Mouse (Mus musculus) lung, postnatal 0 days (tissue): ENCODE measurements around the gene Trim7. TPM values are rescaled to one million over a fixed set of nuclear protein-coding genes. Genes with fewer than 3 reads are reported as not detected.

ENCODE experiments used
- ATAC-seq: fragments of 200-750 bp; cut with Nextera tagmentation; 2 replicates; pipeline ENCODE4 v1.8.0; 2017; ENCODE audit warnings: moderate library complexity
- DNase-seq: peaks from one replicate; pipeline ENCODE4 v3.0.0-alpha.2; 2016; ENCODE audit warnings: low spot score
- H3K27ac ChIP-seq: fragments of 300-500 bp; sonication (generic); 2 replicates; pipeline ENCODE4 v1.5.1; 2014; ENCODE audit warnings: antibody characterized with exemption, mild to moderate bottlenecking, low read length, mixed read lengths
- H3K27me3 ChIP-seq: fragments of 300-500 bp; sonication (generic); replicated peaks from 2 replicates; pipeline ENCODE4 v1.6.1; 2014; ENCODE audit warnings: low read length, mixed read lengths; ENCODE audit not compliant: insufficient read depth
- H3K36me3 ChIP-seq: fragments of 300-500 bp; sonication (generic); 2 replicates; pipeline ENCODE4 v1.6.1; 2014; ENCODE audit warnings: low read length, mixed read lengths; ENCODE audit not compliant: insufficient read depth
- H3K4me1 ChIP-seq: fragments of 300-500 bp; sonication (generic); 2 replicates; pipeline ENCODE4 v1.6.1; 2014; ENCODE audit warnings: antibody characterized with exemption, low read depth, low read length, mixed read lengths; ENCODE audit not compliant: insufficient read depth
- H3K4me2 ChIP-seq: fragments of 300-500 bp; sonication (generic); replicated peaks from 2 replicates; pipeline ENCODE4 v1.6.1; 2014; ENCODE audit warnings: low read depth, mild to moderate bottlenecking, low read length, moderate library complexity, mixed read lengths
- H3K4me3 ChIP-seq: fragments of 300-500 bp; sonication (generic); 2 replicates; pipeline ENCODE4 v1.5.1; 2014; ENCODE audit warnings: low read depth, low read length
- H3K9ac ChIP-seq: fragments of 300-500 bp; sonication (generic); replicated peaks from 2 replicates; pipeline ENCODE4 v1.6.1; 2014; ENCODE audit warnings: low read depth, mild to moderate bottlenecking
- H3K9me3 ChIP-seq: fragments of 300-500 bp; sonication (generic); 2 replicates; pipeline ENCODE4 v1.6.1; 2016; ENCODE audit warnings: low read length, mixed read lengths
- CTCF ChIP-seq: IDR thresholded peaks from 2 replicates; pipeline ENCODE4 v1.5.1; 2016; ENCODE audit warnings: antibody characterized with exemption, mild to moderate bottlenecking
- EP300 ChIP-seq: IDR thresholded peaks from 2 replicates; pipeline ENCODE4 v1.6.1; 2016; ENCODE audit warnings: antibody characterized with exemption, mild to moderate bottlenecking, control low read depth
- WGBS: fragments of 180-500 bp; shearing (Covaris S2); extraction: QIAGEN DNeasy Blood & Tissue Kit; methylation state at CpG from one replicate; pipeline ENCODE4 v1.1.7; 2014; 5-methylcytosine and 5-hydroxymethylcytosine counted together
- polyA plus RNA-seq: library from polyadenylated mRNA; unstranded; fragments of >200 nt; fragmentation: Nextera tagmentation; extraction: Ambion mirVana; gene quantifications from 2 replicates; pipeline ENCODE4 v1.2.1, GENCODE M21; 2015

Gene Trim7
- polyA plus RNA-seq, 1 experiment from 2014 or later: 1.2 TPM

DNA sequence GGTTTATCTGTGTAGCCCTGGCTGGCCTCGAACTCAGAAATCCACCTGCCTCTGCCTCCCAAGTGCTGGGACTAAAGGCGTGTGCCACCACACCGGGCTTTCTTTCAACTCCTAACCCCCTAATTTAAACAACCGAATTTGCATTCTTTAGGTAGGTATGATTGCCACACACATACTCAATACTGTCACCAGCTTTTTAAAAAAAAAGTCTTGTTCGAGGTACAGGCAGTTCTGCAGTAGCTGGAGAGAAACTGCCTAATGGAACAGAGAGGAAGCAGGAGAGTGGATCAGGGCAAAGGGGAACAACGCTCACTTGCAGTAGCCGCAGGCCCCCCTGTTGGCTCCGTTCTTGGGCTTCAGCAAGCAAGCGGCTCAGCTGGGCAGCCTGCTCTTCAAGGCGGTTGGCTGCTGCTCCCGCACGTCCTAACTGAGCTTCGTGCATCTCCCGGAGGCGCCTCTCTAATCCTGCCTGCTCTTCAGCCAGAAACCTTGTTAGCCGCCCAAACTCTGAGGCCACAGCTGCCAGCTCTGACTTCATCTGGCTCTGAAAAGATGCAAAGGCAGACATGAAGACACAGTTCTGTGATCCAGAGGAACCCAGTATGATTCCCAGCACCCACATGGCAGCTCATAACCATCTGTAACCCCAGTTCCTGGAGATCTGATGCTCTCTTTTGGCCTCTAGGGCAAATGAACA is 17.1 kb upstream of the Trim7 start:
- Histone ChIP-seq H3K9ac (no peak overlapping the region), H3K9me3 (no peaks in the 10 kb centered on the region), H3K4me1 (no peaks in the 10 kb centered on the region), H3K4me3 (no peak overlapping the region), H3K27me3 (no peaks in the 10 kb centered on the region), H3K4me2 (no peak overlapping the region), H3K36me3 (peaks cover 43% of the 10 kb centered on the region), H3K27ac (no peak overlapping the region)
- 60% methylated on average over 16 of the region's 16 CpGs for WGBS
- TF ChIP-seq CTCF (no peak), EP300 (no peak)
- ATAC-seq: 0 out of 2 replicates have a peak, but pooled peaks have one; percentile 12
- DNase-seq: no peak

GRCm38 (mm10) chr11:48809434-48809830 is 16.5 kb upstream of the Trim7 start:
- ATAC-seq (no peak), DNase-seq (no peak)
- TF ChIP-seq EP300: no peak
- no peak for TF ChIP-seq CTCF
- H3K4me1 ChIP-seq: no peaks in the 10 kb centered on the region
- no peaks in the 10 kb centered on the region for H3K9me3 ChIP-seq
- WGBS: 45% methylated on average over 4 of the region's 4 CpGs
- H3K4me2 ChIP-seq: no peak overlapping the region
- no peak overlapping the region for H3K4me3 ChIP-seq
- no peak overlapping the region for H3K27ac ChIP-seq
- H3K27me3 ChIP-seq: no peaks in the 10 kb centered on the region
- H3K36me3 ChIP-seq: peaks cover 37% of the 10 kb centered on the region
- H3K9ac ChIP-seq: no peak overlapping the region

DNA sequence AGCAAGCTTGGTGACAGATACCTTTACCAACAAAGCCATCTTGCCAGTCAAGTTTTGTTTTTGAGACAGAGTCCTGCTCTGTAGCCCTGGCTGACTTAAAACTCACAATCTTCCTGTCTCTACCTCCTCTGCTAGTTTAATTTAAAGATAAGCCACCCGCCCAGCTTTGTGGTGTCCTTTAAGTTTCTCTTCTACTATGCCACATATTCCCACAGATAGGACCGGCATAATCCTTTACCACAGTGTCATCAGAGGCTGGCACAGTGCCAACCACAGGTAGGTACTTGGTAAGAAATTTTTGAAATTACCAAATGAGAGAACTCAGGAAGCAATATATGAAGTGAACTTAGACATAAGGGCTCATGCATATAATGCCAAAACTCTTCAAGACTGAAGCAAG is 15.8 kb upstream of the Trim7 start:
- no peaks in the 10 kb centered on the region for H3K9me3 ChIP-seq
- ATAC-seq (no peak), DNase-seq (no peak)
- H3K4me1 ChIP-seq: 0 out of 2 replicates have a peak, but pooled peaks cover 3% of the 10 kb centered on the region
- no peak overlapping the region for H3K4me3 ChIP-seq
- H3K27me3 ChIP-seq: no peaks in the 10 kb centered on the region
- no peak overlapping the region for H3K4me2 ChIP-seq
- no peak overlapping the region for H3K27ac ChIP-seq
- 66% methylated on average over 2 of the region's 2 CpGs for WGBS
- H3K9ac ChIP-seq: no peak overlapping the region
- TF ChIP-seq CTCF (no peak), EP300 (no peak)
- peaks cover 30% of the 10 kb centered on the region for H3K36me3 ChIP-seq

DNA sequence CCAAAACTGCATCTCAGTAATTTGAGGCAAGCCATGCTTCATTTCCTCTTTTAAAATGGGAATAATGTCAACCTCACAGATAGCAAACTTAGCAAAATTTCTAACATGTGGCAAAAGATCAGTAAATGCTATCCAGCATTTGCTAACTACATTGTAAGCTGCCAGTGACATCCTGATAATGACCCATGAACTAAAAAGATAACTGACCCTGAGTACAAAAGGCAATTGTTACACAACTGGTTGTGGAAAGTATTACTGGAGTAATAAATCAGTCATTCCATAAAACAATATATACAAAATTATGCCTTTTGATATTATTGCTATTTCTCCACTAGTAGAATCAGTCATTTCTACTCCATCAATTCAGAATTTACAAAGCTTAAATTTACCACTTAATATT is 12.2 kb upstream of the Trim7 start:
- H3K36me3 ChIP-seq: 0 out of 2 replicates have a peak, but pooled peaks cover 6% of the 10 kb centered on the region
- H3K27ac ChIP-seq: no peak overlapping the region
- H3K4me2 ChIP-seq: no peak overlapping the region
- no peaks in the 10 kb centered on the region for H3K27me3 ChIP-seq
- no peak overlapping the region for H3K9ac ChIP-seq
- no peak overlapping the region for H3K4me3 ChIP-seq
- no peak for DNase-seq
- TF ChIP-seq CTCF (no peak), EP300 (no peak)
- no peak for ATAC-seq
- H3K4me1 ChIP-seq: peaks cover 6% of the 10 kb centered on the region; the same call in 1 of the 2 replicates
- no peaks in the 10 kb centered on the region for H3K9me3 ChIP-seq

DNA sequence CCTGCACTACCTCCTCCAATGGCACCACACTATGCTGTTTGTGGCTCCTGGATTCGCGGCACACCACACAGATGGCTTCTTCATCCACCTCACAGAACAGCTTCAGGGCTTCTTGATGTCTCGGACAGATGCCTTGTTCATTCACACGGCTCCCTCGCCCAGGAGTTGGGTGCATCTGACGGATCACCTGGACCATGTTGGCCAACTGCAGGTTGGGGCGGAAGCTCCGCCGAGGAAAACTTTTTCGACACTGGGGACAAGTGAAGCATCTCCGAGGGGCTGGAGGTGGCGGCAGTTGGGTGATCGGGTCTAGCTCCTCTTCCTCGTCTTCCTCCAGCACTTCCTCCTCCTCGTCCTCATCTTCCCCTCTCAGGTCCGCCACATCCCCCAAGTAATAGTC is 10.1 kb upstream of the Trim7 start:
- Histone ChIP-seq H3K4me2 (peak overlapping the region; percentile 90), H3K27ac (peak overlapping the region; percentile 97; the same call in 1 of the 2 replicates), H3K36me3 (0 out of 2 replicates have a peak, but pooled peaks cover 6% of the 10 kb centered on the region), H3K27me3 (no peaks in the 10 kb centered on the region), H3K9ac (peak overlapping the region; percentile 58; the same call in 1 of the 2 replicates), H3K4me1 (peaks cover 6% of the 10 kb centered on the region; the same call in 1 of the 2 replicates), H3K4me3 (peak overlapping the region; percentile 62), H3K9me3 (no peaks in the 10 kb centered on the region)
- TF ChIP-seq EP300 (no peak), CTCF (no peak)
- ATAC-seq (no peak), DNase-seq (no peak)
- WGBS: 67% methylated on average over 16 of the region's 16 CpGs

DNA sequence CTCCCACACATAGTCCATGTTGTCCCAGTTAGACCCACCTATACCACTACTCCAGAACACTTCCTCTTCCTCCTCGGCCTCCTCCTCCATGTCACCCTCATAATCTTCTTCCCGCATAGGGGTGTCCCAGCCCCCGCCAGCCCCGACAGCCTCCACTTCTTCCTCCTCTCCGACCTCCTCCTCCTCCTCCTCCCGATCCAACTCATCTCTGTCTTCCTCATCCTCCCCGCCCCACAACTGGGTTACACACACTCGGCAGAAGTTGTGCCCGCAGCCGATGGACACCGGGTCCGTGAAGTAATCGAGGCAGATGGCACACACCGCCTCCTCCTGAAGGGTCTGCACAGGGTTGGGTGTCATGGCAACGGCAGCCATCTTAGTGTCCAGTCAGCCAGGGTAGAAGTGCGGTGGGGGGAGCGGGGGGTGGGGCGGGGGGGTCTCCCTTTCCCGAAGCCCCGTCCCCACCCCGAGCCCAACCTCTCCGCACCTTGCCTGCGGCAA is 9.6 kb upstream of the Trim7 start:
- H3K9ac ChIP-seq: peak overlapping the region; percentile 58
- H3K36me3 ChIP-seq: 0 out of 2 replicates have a peak, but pooled peaks cover 6% of the 10 kb centered on the region
- peaks cover 6% of the 10 kb centered on the region; the same call in 1 of the 2 replicates for H3K4me1 ChIP-seq
- peak overlapping the region; percentile 90 for H3K4me2 ChIP-seq
- peak overlapping the region; percentile 62 for H3K4me3 ChIP-seq
- no peak for TF ChIP-seq EP300
- DNase-seq: peak; percentile 76
- peak; percentile 12; the same call in 1 of the 2 replicates for ATAC-seq
- WGBS: under 1% methylated on average over 23 of the region's 23 CpGs
- H3K27ac ChIP-seq: peak overlapping the region; percentile 97
- no peaks in the 10 kb centered on the region for H3K27me3 ChIP-seq
- H3K9me3 ChIP-seq: no peaks in the 10 kb centered on the region
